Mouse (Mus musculus) heart, adult 2 months (tissue): ENCODE results near the gene Evpl. TPM values are rescaled to one million over a fixed set of nuclear protein-coding genes. Genes with fewer than 3 reads are reported as not detected.

ENCODE experiments used
- DNase-seq, 2 experiments: peaks; one replicate each; pipeline ENCODE4 v3.0.0; 2021
- H3K27ac ChIP-seq: fragments of 200-600 bp; 2 replicates; pipeline ENCODE4 v1.8.1; 2022
- H3K27me3 ChIP-seq: fragments of 200-500 bp; 2 replicates; pipeline ENCODE4 v1.6.1; 2012; ENCODE audit warnings: mild to moderate bottlenecking, low read length, inconsistent platforms, mixed read lengths; ENCODE audit not compliant: control insufficient read depth, insufficient read depth
- H3K36me3 ChIP-seq: fragments of 200-500 bp; 2 replicates; pipeline ENCODE4 v1.6.1; 2012; ENCODE audit warnings: low read length, inconsistent platforms; ENCODE audit not compliant: control insufficient read depth, insufficient read depth
- H3K4me1 ChIP-seq: fragments of 200-500 bp; 2 replicates; pipeline ENCODE4 v1.6.1; 2011; ENCODE audit warnings: low read length; ENCODE audit not compliant: control insufficient read depth, insufficient read depth
- H3K4me3 ChIP-seq: fragments of 200-600 bp; 2 replicates; pipeline ENCODE4 v1.8.1; 2022
- H3K79me2 ChIP-seq: fragments of 200-500 bp; replicated peaks from 2 replicates; pipeline ENCODE4 v1.6.1; 2012; ENCODE audit warnings: mild to moderate bottlenecking, inconsistent platforms, low read length, moderate library complexity, mixed read lengths; ENCODE audit not compliant: control insufficient read depth, insufficient read depth
- H3K9ac ChIP-seq: fragments of 200-500 bp; 2 replicates; pipeline ENCODE4 v1.6.1; 2012; ENCODE audit warnings: low read depth, mild to moderate bottlenecking, control low read depth, inconsistent platforms, low read length, mixed read lengths
- CTCF ChIP-seq: fragments of 200-600 bp; IDR thresholded peaks from 2 replicates; pipeline ENCODE4 v1.8.1; 2022; ENCODE audit warnings: antibody characterized with exemption, mild to moderate bottlenecking, moderate library complexity
- EP300 ChIP-seq: fragments of 200-500 bp; IDR thresholded peaks from 2 replicates; pipeline ENCODE4 v1.6.1; 2011; ENCODE audit warnings: low read depth, low read length, control low read depth; ENCODE audit not compliant: insufficient read depth
- POLR2A ChIP-seq: fragments of 200-500 bp; IDR thresholded peaks from 2 replicates; pipeline ENCODE4 v1.6.1; 2011; ENCODE audit warnings: mild to moderate bottlenecking, low read depth, low read length, control low read depth; ENCODE audit not compliant: insufficient read depth
- WGBS: fragments of 180-500 bp; shearing (Covaris S2); methylation state at CpG from one replicate; pipeline ENCODE4 v1.1.7; 2018; 5-methylcytosine and 5-hydroxymethylcytosine counted together
- intact Hi-C: fragments of 180-260 bp; cut with DNase I; formaldehyde crosslinking; loops from one replicate; pipeline ENCODE4 v1.15.1; 2025
- polyA plus RNA-seq: library from polyadenylated mRNA; depleted of rRNA; stranded (reverse); fragments of >200 nt; gene quantifications from 2 replicates; pipeline ENCODE4 v1.2.3, GENCODE M21; 2012
- total RNA-seq, 2 experiments: library from RNA; stranded (reverse); gene quantifications; 2 replicates each; pipeline ENCODE4 v1.2.3; 2021

Gene Evpl
- total and polyA plus RNA-seq, 3 experiments, result 0.29 to 0.50 (median 0.39) TPM

DNA sequence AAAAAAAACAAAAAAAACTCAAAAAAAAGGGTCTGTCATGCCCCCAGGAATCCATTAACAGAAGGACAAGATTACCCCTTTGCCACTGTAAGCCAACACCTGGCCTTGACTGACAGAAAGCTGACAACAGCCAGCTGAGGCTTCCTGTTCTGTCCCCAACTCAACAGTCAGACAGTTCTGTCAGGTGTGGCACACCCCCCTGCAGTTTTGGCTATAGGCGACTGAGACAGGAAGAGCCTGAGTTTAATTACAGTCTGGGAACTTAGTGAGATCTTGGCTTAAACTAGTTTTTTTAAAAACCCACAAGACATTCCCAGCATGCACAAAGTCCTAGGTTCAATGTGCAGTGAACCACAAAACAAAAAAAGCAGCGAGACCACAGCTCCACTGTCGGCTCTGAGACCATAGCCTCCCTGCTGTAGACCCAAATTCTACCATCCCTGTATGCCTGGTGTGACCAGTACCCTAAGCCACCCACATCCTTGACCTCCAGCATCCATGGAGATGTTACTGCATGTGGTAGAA is 15.3 kb upstream of the Evpl start:
- TF ChIP-seq EP300, result no peak
- no peak for TF ChIP-seq CTCF
- TF ChIP-seq POLR2A, result no peak
- intact Hi-C loops, result no loop called here
- Histone ChIP-seq H3K4me3 (no peak overlapping the region), H3K36me3 (no peaks in the 10 kb centered on the region), H3K79me2 (0 out of 2 replicates have a peak, but pooled peaks cover 1% of the 10 kb centered on the region), H3K27ac (no peak overlapping the region), H3K27me3 (no peaks in the 10 kb centered on the region), H3K4me1 (no peaks in the 10 kb centered on the region), H3K9ac (no peak overlapping the region)
- 85% methylated on average over 3 of the region's 3 CpGs for WGBS
- DNase-seq, result no peak

GRCm38 (mm10) chr11:116250898-116251297 is 13.0 kb upstream of the Evpl start:
- H3K4me3 ChIP-seq, result no peak overlapping the region
- H3K27me3 ChIP-seq, result no peaks in the 10 kb centered on the region
- H3K36me3 ChIP-seq, result no peaks in the 10 kb centered on the region
- H3K4me1 ChIP-seq, result no peaks in the 10 kb centered on the region
- 82% methylated on average over 8 of the region's 8 CpGs for WGBS
- no peak for DNase-seq
- intact Hi-C loops, result no loop called here
- TF ChIP-seq CTCF, result no peak
- TF ChIP-seq POLR2A, result no peak
- no peak for TF ChIP-seq EP300
- no peaks in the 10 kb centered on the region for H3K79me2 ChIP-seq
- H3K27ac ChIP-seq, result no peak overlapping the region
- no peak overlapping the region for H3K9ac ChIP-seq

DNA sequence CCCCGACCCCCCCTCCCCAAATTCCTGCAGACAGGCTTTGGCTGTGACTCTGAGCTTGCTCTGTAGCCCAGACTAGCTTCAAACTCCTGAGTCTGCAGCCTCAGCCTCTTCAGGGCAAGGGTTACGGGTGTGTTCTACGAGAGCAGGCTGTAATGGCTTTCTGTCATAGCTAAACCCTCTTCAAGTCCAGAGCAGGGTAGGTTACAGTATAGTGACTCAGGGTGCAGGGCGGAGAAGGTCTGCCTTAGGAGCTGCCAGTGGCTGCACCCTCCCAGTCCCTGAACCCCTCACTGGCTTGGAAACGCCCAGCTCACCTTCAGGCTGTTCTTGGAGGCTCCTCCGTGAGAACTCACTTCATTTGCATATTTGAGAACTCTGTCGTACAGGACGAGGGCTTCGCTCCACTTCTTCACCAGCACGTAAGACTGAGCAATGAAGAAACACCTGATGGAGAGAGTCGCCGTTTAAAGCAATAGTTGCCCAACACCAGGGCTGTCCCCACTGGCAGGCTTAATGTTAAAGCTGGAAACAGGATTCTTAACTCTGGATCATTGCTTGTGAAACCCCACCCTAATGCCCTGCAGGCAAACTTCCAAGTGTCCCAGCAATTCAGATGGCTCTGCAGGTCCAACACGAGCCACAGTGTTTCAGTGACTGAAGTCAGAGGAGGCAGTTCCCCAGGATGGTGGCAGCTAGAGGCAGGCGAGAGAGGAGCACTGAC is 9.8 kb upstream of the Evpl start:
- Histone ChIP-seq H3K9ac (no peak overlapping the region), H3K36me3 (no peaks in the 10 kb centered on the region), H3K4me3 (no peak overlapping the region), H3K4me1 (no peaks in the 10 kb centered on the region), H3K27ac (no peak overlapping the region), H3K79me2 (no peaks in the 10 kb centered on the region), H3K27me3 (no peaks in the 10 kb centered on the region)
- TF ChIP-seq CTCF (no peak), POLR2A (no peak), EP300 (no peak)
- WGBS, result 86% methylated on average over 14 of the region's 14 CpGs
- no peak for DNase-seq
- intact Hi-C loops, result no loop called here

GRCm38 (mm10) chr11:116245616-116246015 is 7.7 kb upstream of the Evpl start:
- WGBS, result 86% methylated on average over 6 of the region's 6 CpGs
- intact Hi-C loops, result no loop called here

DNA sequence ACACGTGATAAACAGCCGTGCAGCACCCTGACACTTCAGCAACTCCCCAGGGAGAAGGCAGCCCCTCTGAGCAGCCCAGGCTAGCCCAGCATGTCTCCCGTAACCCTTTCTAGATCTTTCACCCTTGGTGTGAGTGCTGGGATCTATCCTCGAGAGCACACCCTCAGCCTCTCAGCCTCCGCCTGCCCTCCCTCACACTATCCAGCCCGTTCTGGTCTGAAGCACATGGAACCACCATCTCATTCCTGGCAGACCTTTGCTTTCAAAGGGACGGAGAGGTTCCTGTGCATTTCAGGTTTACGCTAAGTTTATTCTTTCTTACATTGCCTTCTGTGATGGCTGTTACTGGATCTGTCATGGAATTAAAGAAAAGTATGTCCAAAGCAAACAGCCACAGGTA is 6.7 kb upstream of the Evpl start:
- no peaks in the 10 kb centered on the region for H3K79me2 ChIP-seq

More at GRCm38 (mm10) chr11:116245616-116246015, 7.7 kb upstream of the Evpl start:
- TF ChIP-seq CTCF (no peak), POLR2A (no peak), EP300 (no peak)
- Histone ChIP-seq H3K27ac (no peak overlapping the region), H3K79me2 (no peaks in the 10 kb centered on the region), H3K36me3 (no peaks in the 10 kb centered on the region), H3K27me3 (no peaks in the 10 kb centered on the region), H3K4me3 (no peak overlapping the region), H3K9ac (no peak overlapping the region), H3K4me1 (no peaks in the 10 kb centered on the region)
- no peak for DNase-seq

GRCm38 (mm10) chr11:116241744-116242235 is 3.9 kb upstream of the Evpl start:
- Histone ChIP-seq H3K4me1 (no peaks in the 10 kb centered on the region), H3K27ac (no peak overlapping the region), H3K4me3 (no peak overlapping the region), H3K79me2 (no peaks in the 10 kb centered on the region), H3K9ac (no peak overlapping the region), H3K27me3 (peaks cover 4% of the 10 kb centered on the region), H3K36me3 (no peaks in the 10 kb centered on the region)
- DNase-seq, result no peak
- intact Hi-C loops, result no loop called here
- WGBS, result 64% methylated on average over 12 of the region's 12 CpGs
- TF ChIP-seq EP300 (no peak), CTCF (no peak), POLR2A (no peak)

More for the DNA sequence above, 6.7 kb upstream of the Evpl start:
- H3K9ac ChIP-seq, result no peak overlapping the region
- intact Hi-C loops, result no loop called here
- no peaks in the 10 kb centered on the region for H3K4me1 ChIP-seq
- H3K27ac ChIP-seq, result no peak overlapping the region
- 82% methylated on average over 8 of the region's 8 CpGs for WGBS
- no peak for DNase-seq
- no peak overlapping the region for H3K4me3 ChIP-seq
- TF ChIP-seq CTCF, result no peak
- no peak for TF ChIP-seq POLR2A
- no peaks in the 10 kb centered on the region for H3K27me3 ChIP-seq
- no peaks in the 10 kb centered on the region for H3K36me3 ChIP-seq
